Mouse (Mus musculus): ENCODE measurements around the gene Vmp1.
A peak's percentile ranks its signal among the peaks of the same experiment; 100 is the strongest.

Gene Vmp1

GRCm38 (mm10) chr11:86683395-86684125, at the start of gene Vmp1, which contains the start of gene Ptrh2:
TSS of gene Vmp1 (minus strand) at chr11:86683836.
TSS of gene Ptrh2 (plus strand) at chr11:86683985.
- DNase-seq (ENCODE audit: low spot score) = peak; percentile 74

- no peak for DNase-seq (ENCODE audit: low spot score)
These were observed 47.8 kb upstream of the Vmp1 start for GRCm38 (mm10) chr11:86731443-86731842.

GRCm38 (mm10) chr11:86725607-86726006, 42.0 kb upstream of the Vmp1 start:
- no peak for DNase-seq (ENCODE audit: low spot score)

- DNase-seq (ENCODE audit: low spot score) = no peak
These were observed 41.3 kb upstream of the Vmp1 start for GRCm38 (mm10) chr11:86724982-86725381.

- DNase-seq (ENCODE audit: low spot score) = no peak
These were observed 40.4 kb upstream of the Vmp1 start for GRCm38 (mm10) chr11:86724004-86724403.

- no peak for DNase-seq (ENCODE audit: low spot score)
These were observed 35.8 kb upstream of the Vmp1 start for GRCm38 (mm10) chr11:86719390-86719789.

GRCm38 (mm10) chr11:86718369-86718768, 34.7 kb upstream of the Vmp1 start:
- DNase-seq (ENCODE audit: low spot score) = no peak

GRCm38 (mm10) chr11:86717306-86718065, 33.9 kb upstream of the Vmp1 start:
- DNase-seq (ENCODE audit: low spot score) = no peak

GRCm38 (mm10) chr11:86714606-86715005, 31.0 kb upstream of the Vmp1 start:
- DNase-seq (ENCODE audit: low spot score) = no peak

GRCm38 (mm10) chr11:86701151-86701550, 17.5 kb upstream of the Vmp1 start:
- DNase-seq (ENCODE audit: low spot score) = no peak

- DNase-seq (ENCODE audit: low spot score) = no peak
These were observed 11.8 kb upstream of the Vmp1 start for GRCm38 (mm10) chr11:86695461-86695860.

- DNase-seq (ENCODE audit: low spot score) = no peak
These were observed 8.9 kb upstream of the Vmp1 start for GRCm38 (mm10) chr11:86692546-86692945.

- DNase-seq (ENCODE audit: low spot score) = no peak
These were observed 8.3 kb upstream of the Vmp1 start for GRCm38 (mm10) chr11:86691956-86692355.

- DNase-seq (ENCODE audit: low spot score) = no peak
These were observed 7.8 kb upstream of the Vmp1 start for GRCm38 (mm10) chr11:86691482-86691881.

- DNase-seq (ENCODE audit: low spot score) = no peak
These were observed 6.7 kb upstream of the Vmp1 start for GRCm38 (mm10) chr11:86690383-86690782.

- DNase-seq (ENCODE audit: low spot score) = no peak
These were observed 1.7 kb upstream of the Vmp1 start for GRCm38 (mm10) chr11:86685366-86685765.

- DNase-seq (ENCODE audit: low spot score) = no peak
These were observed 733 bp upstream of the Vmp1 start for GRCm38 (mm10) chr11:86684126-86685012.

- DNase-seq (ENCODE audit: low spot score) = no peak
These were observed 775 bp downstream of the Vmp1 start for GRCm38 (mm10) chr11:86682861-86683260.

GRCm38 (mm10) chr11:86681423-86681822, 2.2 kb downstream of the Vmp1 start:
- no peak for DNase-seq (ENCODE audit: low spot score)

GRCm38 (mm10) chr11:86680729-86681128, 2.9 kb downstream of the Vmp1 start:
- DNase-seq (ENCODE audit: low spot score) = no peak

- no peak for DNase-seq (ENCODE audit: low spot score)
These were observed 4.7 kb downstream of the Vmp1 start for GRCm38 (mm10) chr11:86678957-86679356.

- DNase-seq (ENCODE audit: low spot score) = no peak
These were observed 8.1 kb downstream of the Vmp1 start for GRCm38 (mm10) chr11:86675520-86675919.
